Mouse (Mus musculus): ENCODE data around the gene Jun.
A peak's percentile ranks its signal among the peaks of the same experiment; 100 is the strongest.

Gene Jun

GRCm38 (mm10) chr4:95074319-95074718 lies 22.3 kb upstream of the Jun start:
- no peak for DNase-seq (ENCODE audit: low spot score)

- no peak for DNase-seq (ENCODE audit: low spot score)
These were observed 21.3 kb upstream of the Jun start for GRCm38 (mm10) chr4:95073214-95073750.

- no peak for DNase-seq (ENCODE audit: low spot score)
These were observed 18.4 kb upstream of the Jun start for GRCm38 (mm10) chr4:95070407-95070806.

- DNase-seq (ENCODE audit: low spot score) = no peak
These were observed 16.3 kb upstream of the Jun start for GRCm38 (mm10) chr4:95068045-95068948.

- no peak for DNase-seq (ENCODE audit: low spot score)
These were observed 11.7 kb upstream of the Jun start for GRCm38 (mm10) chr4:95063609-95064210.

GRCm38 (mm10) chr4:95062873-95063272 lies 10.9 kb upstream of the Jun start:
- DNase-seq (ENCODE audit: low spot score) = no peak

GRCm38 (mm10) chr4:95057264-95057663 lies 5.2 kb upstream of the Jun start:
- DNase-seq (ENCODE audit: low spot score) = no peak

GRCm38 (mm10) chr4:95055276-95055675 lies 3.3 kb upstream of the Jun start:
- DNase-seq (ENCODE audit: low spot score) = no peak

- no peak for DNase-seq (ENCODE audit: low spot score)
These were observed 2.3 kb upstream of the Jun start for GRCm38 (mm10) chr4:95054336-95054735.

GRCm38 (mm10) chr4:95053791-95054117 lies 1.7 kb upstream of the Jun start:
- DNase-seq (ENCODE audit: low spot score) = peak; percentile 68

- DNase-seq (ENCODE audit: low spot score) = peak; percentile 86
These were observed 1.2 kb upstream of the Jun start for GRCm38 (mm10) chr4:95053041-95053790.

- peak; percentile 57 for DNase-seq (ENCODE audit: low spot score)
These were observed 631 bp downstream of the Jun start for GRCm38 (mm10) chr4:95051311-95051871.

GRCm38 (mm10) chr4:95050518-95051278 lies 1.3 kb downstream of the Jun start:
- DNase-seq (ENCODE audit: low spot score) = peak; percentile 70

GRCm38 (mm10) chr4:95049884-95050517 lies 2.0 kb downstream of the Jun start:
- peak; percentile 76 for DNase-seq (ENCODE audit: low spot score)

GRCm38 (mm10) chr4:95049153-95049552 lies 2.9 kb downstream of the Jun start:
- DNase-seq (ENCODE audit: low spot score) = no peak

GRCm38 (mm10) chr4:95048731-95049100 lies 3.3 kb downstream of the Jun start:
- DNase-seq (ENCODE audit: low spot score) = no peak

- DNase-seq (ENCODE audit: low spot score) = no peak
These were observed 3.8 kb downstream of the Jun start for GRCm38 (mm10) chr4:95048021-95048730.

GRCm38 (mm10) chr4:95045133-95045532 lies 6.9 kb downstream of the Jun start:
- no peak for DNase-seq (ENCODE audit: low spot score)

GRCm38 (mm10) chr4:95044721-95045120 lies 7.3 kb downstream of the Jun start:
- no peak for DNase-seq (ENCODE audit: low spot score)

- DNase-seq (ENCODE audit: low spot score) = no peak
These were observed 14.0 kb downstream of the Jun start for GRCm38 (mm10) chr4:95038024-95038423.

Measured in testis, postnatal 14 days (tissue).